Mouse (Mus musculus) midbrain, embryonic 12.5 days (tissue): ENCODE measurements around the gene Gm42417. TPM values are rescaled to one million over a fixed set of nuclear protein-coding genes. Genes with fewer than 3 reads are reported as not detected.

ENCODE experiments used
- ATAC-seq: fragments of 200-750 bp; cut with Nextera tagmentation; 2 replicates; pipeline ENCODE4 v1.8.0; 2017; ENCODE audit warnings: low read depth, moderate TSS enrichment, moderate library complexity; ENCODE audit not compliant: low FRiP score
- H3K27ac ChIP-seq: fragments of 300-500 bp; sonication (generic); replicated peaks from 2 replicates; pipeline ENCODE4 v1.5.1; 2016; ENCODE audit warnings: mild to moderate bottlenecking
- H3K27me3 ChIP-seq: fragments of 300-500 bp; sonication (generic); 2 replicates; pipeline ENCODE4 v1.6.1; 2016; ENCODE audit warnings: mild to moderate bottlenecking
- H3K36me3 ChIP-seq: fragments of 300-500 bp; sonication (generic); 2 replicates; pipeline ENCODE4 v1.6.1; 2016
- H3K4me1 ChIP-seq: fragments of 300-500 bp; sonication (generic); 2 replicates; pipeline ENCODE4 v1.6.1; 2016
- H3K4me2 ChIP-seq: fragments of 300-500 bp; sonication (generic); replicated peaks from 2 replicates; pipeline ENCODE4 v1.6.1; 2016; ENCODE audit warnings: mild to moderate bottlenecking, moderate library complexity
- H3K4me3 ChIP-seq: fragments of 300-500 bp; sonication (generic); 2 replicates; pipeline ENCODE4 v1.5.1; 2016; ENCODE audit warnings: mild to moderate bottlenecking
- H3K9ac ChIP-seq: fragments of 300-500 bp; sonication (generic); replicated peaks from 2 replicates; pipeline ENCODE4 v1.6.1; 2016; ENCODE audit warnings: mild to moderate bottlenecking, moderate library complexity
- H3K9me3 ChIP-seq: fragments of 300-500 bp; sonication (generic); 2 replicates; pipeline ENCODE4 v1.6.1; 2016; ENCODE audit warnings: mild to moderate bottlenecking
- WGBS: fragments of 180-500 bp; shearing (Covaris S2); methylation state at CpG from one replicate; pipeline ENCODE4 v1.1.7; 2016; 5-methylcytosine and 5-hydroxymethylcytosine counted together
- polyA plus RNA-seq: library from polyadenylated mRNA; unstranded; fragments of >200 nt; fragmentation: Nextera tagmentation; extraction: Ambion mirVana; gene quantifications from 2 replicates; pipeline ENCODE4 v1.2.1, GENCODE M21; 2016

Gm42417 gene
- 0.55 TPM in 1 of 2 replicates, not detected in the other for polyA plus RNA-seq

DNA sequence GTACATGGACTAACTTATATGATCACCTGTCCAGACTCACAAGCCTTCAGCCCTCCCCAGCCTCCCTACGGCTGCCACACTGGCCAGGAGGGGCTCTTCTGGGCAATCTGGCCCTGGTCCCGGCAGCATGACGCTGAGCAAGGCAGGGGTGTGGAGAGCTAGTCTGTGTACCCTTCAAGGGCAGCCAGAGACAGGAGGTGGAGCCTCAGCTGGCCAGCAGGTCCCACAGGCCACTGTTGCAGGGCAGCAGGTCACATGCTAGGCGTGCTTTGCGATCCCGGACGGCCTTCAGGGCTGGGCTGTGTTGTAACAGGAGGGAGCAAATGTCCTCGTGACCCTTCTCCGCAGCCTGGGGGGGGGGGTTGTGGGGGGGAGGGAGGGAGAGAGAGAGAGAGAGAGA, at the start of gene Gm42417:
Gene Gm42417 (minus strand): TSS at position 244 of the 400 bp plus-strand sequence.
- WGBS, result 73% methylated on average over 9 of the region's 9 CpGs
- Histone ChIP-seq H3K36me3 (peaks cover 38% of the 10 kb centered on the region), H3K27ac (no peak within 1 kb of the TSS), H3K4me1 (peaks cover 4% of the 10 kb centered on the region; the same call in 1 of the 2 replicates), H3K27me3 (no peaks in the 10 kb centered on the region), H3K4me3 (no peak within 1 kb of the TSS), H3K4me2 (no peak within 1 kb of the TSS), H3K9ac (no peak within 1 kb of the TSS), H3K9me3 (no peaks in the 10 kb centered on the region)
- no peak for ATAC-seq

DNA sequence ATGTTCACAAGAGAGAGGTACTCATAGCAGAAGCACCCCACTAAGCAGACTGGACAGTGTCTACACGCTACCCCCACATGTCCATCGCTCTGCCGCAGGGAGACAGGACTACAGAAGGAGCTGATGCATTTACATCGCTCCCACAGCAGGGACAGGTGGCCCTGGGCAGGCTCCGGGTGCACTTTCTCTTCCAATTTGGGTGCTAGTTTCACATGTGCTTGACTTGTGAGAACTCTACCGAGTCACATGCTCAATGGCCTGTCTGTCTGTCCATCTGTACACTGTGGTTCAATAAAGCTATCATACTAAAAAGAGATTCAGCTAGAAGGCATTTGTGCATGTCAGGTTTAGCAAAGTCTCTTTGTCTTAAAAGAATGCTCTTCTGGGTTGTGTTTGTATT, 48.6 kb upstream of the Gm42417 start:
- Histone ChIP-seq H3K27ac (no peak overlapping the region), H3K4me2 (no peak overlapping the region), H3K36me3 (no peaks in the 10 kb centered on the region), H3K27me3 (peaks cover 17% of the 10 kb centered on the region), H3K9ac (no peak overlapping the region), H3K4me3 (no peak overlapping the region), H3K4me1 (peaks cover 17% of the 10 kb centered on the region), H3K9me3 (no peaks in the 10 kb centered on the region)
- 86% methylated on average over 6 of the region's 6 CpGs for WGBS
- no peak for ATAC-seq

DNA sequence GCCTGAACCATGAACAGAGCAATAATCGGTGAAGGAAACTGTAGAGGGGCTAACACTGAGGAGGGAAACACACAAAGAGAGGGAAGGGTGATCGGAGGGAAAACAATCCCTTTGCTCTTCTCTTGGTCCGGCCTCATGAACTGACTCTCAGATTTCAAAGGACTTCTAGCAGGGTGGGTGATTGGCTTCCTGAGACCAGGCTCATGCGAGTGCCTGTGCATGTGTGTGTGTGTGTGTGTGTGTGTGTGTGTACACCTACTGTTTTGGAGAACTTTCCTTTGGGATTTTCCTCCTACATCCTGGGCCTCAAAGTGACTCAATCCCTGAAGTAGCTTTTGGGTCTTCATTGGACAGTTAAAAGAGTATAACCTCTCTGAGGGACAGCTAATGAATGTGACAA, 47.1 kb upstream of the Gm42417 start:
- no peak overlapping the region for H3K4me2 ChIP-seq
- H3K27me3 ChIP-seq, result peaks cover 28% of the 10 kb centered on the region
- no peaks in the 10 kb centered on the region for H3K36me3 ChIP-seq
- no peak overlapping the region for H3K9ac ChIP-seq
- no peak for ATAC-seq
- H3K27ac ChIP-seq, result no peak overlapping the region
- 39% methylated on average over 4 of the region's 4 CpGs for WGBS
- H3K4me3 ChIP-seq, result no peak overlapping the region
- no peaks in the 10 kb centered on the region for H3K9me3 ChIP-seq
- peaks cover 23% of the 10 kb centered on the region for H3K4me1 ChIP-seq

DNA sequence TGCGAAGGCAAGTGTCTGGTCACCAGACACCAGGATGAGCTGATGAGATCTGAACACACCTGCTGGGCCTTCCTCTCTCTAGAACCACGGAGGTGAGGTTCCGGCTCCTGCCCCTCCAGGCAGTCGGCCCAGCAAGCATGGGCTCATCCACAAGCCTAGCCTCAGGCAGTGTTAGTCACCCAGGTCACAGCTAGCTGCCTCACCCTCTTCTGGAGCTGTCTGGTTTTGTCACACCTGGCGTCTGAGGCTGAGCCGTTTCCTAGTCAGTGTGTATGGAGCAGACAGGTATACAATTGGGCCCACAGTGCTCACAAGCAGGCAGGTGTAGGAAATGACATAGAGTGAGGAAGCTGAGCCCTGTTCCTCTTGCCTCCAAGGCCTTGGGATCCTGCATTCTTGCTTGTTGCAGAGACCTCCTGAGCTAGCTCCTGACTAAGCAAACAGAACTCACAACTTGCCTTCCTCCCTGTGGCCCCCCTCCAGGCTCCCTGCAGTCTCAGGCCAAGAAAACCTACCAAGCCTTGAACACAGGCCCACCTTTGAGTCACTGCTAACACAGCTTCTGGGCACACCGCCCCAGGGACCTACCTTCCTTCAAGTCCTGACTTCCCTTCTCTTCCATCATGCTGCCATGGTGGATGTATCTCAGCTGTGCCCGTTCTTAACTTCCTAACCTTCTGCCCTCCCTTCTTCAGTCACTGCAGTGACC, 44.3 kb upstream of the Gm42417 start:
- Histone ChIP-seq H3K9ac (no peak overlapping the region), H3K9me3 (no peaks in the 10 kb centered on the region), H3K4me3 (no peak overlapping the region), H3K27ac (no peak overlapping the region), H3K4me2 (no peak overlapping the region), H3K36me3 (no peaks in the 10 kb centered on the region), H3K27me3 (peaks cover 28% of the 10 kb centered on the region), H3K4me1 (peaks cover 35% of the 10 kb centered on the region)
- no peak for ATAC-seq
- WGBS, result 80% methylated on average over 8 of the region's 8 CpGs

DNA sequence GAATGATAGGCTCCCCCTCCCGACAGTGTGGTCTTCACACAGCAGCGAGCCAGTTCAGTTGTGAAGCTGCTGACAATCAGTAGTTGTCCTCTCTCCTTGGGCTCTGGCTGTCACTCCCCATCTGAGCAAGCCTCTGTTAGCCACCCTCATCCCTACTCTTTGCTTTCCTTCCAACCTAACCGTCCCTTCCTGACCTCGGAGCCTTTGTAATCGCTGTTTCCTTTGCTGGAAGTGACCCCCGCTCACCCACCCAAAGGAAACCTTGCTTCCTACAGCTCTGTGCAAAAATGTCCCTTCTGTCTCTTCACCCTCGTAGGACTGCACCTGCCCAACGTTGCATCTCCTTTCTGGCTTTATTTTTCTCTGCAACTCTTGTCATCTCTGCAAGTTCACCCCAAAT, 43.0 kb upstream of the Gm42417 start:
- Histone ChIP-seq H3K4me2 (no peak overlapping the region), H3K4me1 (peaks cover 28% of the 10 kb centered on the region), H3K9me3 (no peaks in the 10 kb centered on the region), H3K27ac (no peak overlapping the region), H3K4me3 (no peak overlapping the region), H3K9ac (no peak overlapping the region), H3K36me3 (no peaks in the 10 kb centered on the region), H3K27me3 (peaks cover 26% of the 10 kb centered on the region)
- no peak for ATAC-seq
- WGBS, result 75% methylated on average over 8 of the region's 8 CpGs

DNA sequence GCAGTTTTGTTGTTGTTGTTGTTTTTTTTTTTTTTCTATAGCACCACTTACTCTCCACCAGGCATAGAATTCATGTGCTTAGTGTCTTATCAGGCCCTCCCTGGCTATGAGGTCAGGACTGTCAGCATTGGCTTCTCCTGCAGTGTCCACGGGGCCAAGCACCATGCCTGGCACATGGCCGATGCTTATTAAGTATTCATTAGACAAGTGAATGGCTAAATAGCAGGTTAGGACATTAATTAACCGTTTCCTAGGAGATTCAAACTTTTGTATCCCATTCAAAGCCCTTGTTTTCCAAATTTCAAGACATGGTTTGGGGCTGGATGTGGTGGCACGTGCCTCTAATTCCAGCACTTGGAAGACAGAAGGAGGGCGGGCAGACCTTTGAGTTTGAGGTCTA, 42.0 kb upstream of the Gm42417 start:
- Histone ChIP-seq H3K27ac (peak overlapping the region; percentile 88), H3K4me2 (no peak overlapping the region), H3K4me1 (peaks cover 31% of the 10 kb centered on the region), H3K9me3 (no peaks in the 10 kb centered on the region), H3K9ac (no peak overlapping the region), H3K36me3 (no peaks in the 10 kb centered on the region), H3K27me3 (peaks cover 24% of the 10 kb centered on the region), H3K4me3 (no peak overlapping the region)
- no peak for ATAC-seq
- 51% methylated on average over 5 of the region's 5 CpGs for WGBS

DNA sequence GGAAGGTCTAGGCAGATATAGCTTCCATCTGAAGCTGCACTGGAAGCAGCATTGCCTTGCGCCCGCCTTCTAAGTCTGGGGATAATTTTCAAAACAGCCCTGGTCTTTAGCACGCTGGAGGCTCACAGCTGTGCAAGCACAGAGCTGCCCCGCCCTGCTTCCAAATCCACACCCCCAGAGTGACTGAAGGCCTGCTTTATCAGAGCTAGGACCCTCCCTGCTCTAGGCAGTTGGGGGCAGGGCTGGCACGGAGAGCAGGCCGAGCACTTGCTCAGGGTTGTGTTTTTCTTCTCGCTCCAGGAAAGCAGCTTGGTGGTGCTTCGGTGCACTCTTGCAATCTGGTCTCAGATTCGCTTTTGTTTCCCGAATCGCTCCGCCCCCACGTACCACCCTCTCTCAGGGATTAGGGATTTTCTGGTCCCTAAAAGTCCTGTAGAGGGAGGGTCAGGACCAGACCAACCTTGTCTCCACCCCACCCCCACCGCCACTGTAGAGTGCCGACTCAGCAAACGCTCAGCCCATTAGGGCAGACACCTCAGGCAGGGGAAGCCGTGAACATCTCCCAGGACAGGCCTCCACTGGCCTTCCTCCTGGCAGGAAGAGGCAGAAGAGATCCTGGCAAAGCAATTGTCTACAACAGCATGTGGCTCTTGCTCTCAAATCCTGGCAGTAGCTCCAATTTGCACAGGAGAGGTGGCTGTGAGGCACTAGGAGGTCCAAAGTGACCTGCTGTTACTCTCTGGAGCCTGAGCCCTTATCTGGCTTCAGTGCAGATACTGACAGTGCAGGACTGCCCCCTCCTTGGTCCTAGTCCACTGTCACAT, 41.4 kb upstream of the Gm42417 start:
- ATAC-seq, result peak; percentile 90
- Histone ChIP-seq H3K27me3 (peaks cover 24% of the 10 kb centered on the region), H3K4me2 (peak overlapping the region; percentile 41), H3K9me3 (no peaks in the 10 kb centered on the region), H3K9ac (peak overlapping the region; percentile 37; the same call in 1 of the 2 replicates), H3K4me1 (peaks cover 32% of the 10 kb centered on the region), H3K4me3 (peak overlapping the region; percentile 9; the same call in 1 of the 2 replicates), H3K27ac (peak overlapping the region; percentile 88), H3K36me3 (no peaks in the 10 kb centered on the region)
- under 1% methylated on average over 17 of the region's 17 CpGs for WGBS

DNA sequence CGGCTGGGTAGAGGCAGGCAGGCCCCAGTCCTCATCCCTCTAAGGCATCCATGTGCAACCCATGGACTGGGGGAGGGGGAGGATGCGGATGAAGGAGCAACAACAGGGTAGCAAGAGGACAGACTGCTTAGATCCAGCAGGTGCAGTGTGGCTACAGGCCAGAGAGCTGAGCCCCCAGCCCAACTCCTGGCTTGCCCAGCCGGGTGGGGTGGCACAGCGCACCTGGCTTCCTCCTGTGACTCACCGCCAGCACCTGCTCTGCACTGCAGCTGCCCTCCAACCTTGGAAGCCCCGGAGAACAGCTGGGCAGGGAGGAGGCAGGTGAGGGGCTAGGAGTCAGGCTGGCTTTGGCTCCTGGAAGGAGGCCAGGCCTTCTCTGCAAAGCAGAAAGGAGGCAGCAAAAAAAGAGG, 40.8 kb upstream of the Gm42417 start:
- ATAC-seq, result peak; percentile 64
- Histone ChIP-seq H3K4me1 (peaks cover 32% of the 10 kb centered on the region), H3K27ac (peak overlapping the region; percentile 88), H3K9ac (no peak overlapping the region; the same call in 1 of the 2 replicates), H3K36me3 (no peaks in the 10 kb centered on the region), H3K4me2 (peak overlapping the region; percentile 41), H3K4me3 (0 out of 2 replicates have a peak overlapping the region, but pooled peaks have one; percentile 9), H3K27me3 (peaks cover 24% of the 10 kb centered on the region), H3K9me3 (no peaks in the 10 kb centered on the region)
- 11% methylated on average over 6 of the region's 6 CpGs for WGBS

DNA sequence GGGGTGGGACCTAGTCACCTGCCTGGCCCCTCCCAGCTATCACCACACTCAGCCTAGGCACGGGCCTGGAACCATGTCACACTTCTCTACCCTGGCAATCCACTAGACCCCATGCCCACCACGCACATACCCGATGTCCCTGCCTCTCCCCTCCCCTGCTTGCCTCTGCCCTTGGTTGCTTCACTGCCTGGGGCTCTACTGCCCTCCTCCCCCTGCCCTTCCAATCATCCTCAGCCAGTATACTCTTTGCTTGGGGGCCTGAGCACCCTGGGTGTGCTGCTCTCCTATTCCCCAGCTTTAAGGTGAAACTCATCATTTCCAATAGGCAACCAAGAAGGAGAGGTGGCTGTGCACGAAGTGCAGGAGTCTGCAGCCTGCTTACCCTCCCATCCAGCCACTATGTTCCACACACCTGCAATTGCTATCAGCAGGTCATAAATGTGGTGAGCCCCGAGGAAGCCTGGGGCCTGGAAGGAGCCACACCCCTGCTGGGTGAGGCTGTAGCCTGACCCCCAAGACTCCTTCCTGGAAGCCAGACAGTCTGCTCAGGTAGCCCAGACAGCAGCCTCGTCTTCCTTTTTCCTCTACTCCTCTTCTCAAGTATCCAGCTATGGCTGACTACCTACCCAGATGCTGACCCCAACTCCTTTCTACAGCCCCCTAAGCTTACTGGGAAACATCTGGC, 37.9 kb upstream of the Gm42417 start:
- Histone ChIP-seq H3K27ac (no peak overlapping the region), H3K27me3 (peaks cover 5% of the 10 kb centered on the region), H3K9ac (no peak overlapping the region), H3K4me3 (no peak overlapping the region), H3K9me3 (no peaks in the 10 kb centered on the region), H3K4me1 (peaks cover 40% of the 10 kb centered on the region), H3K36me3 (no peaks in the 10 kb centered on the region), H3K4me2 (no peak overlapping the region)
- 82% methylated on average over 6 of the region's 6 CpGs for WGBS
- no peak for ATAC-seq

DNA sequence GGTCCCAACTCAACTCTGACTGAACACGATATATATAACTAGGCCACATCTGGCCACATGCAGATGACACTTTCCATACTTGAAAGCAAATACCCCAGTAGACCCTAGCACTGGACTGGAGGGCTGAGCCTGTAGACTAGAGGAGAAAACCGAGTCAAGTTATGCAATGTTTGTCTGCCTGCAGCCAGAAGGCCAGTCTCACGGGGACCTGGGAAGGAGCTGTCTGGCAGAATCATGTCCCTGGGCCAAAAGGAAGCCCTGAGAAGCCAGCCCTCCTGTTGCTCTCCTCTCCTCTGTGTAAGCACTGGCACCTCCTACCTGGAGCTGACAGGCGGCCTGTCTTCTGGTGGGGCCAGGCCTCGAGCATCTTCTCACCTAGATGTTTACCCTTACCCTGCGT, 36.1 kb upstream of the Gm42417 start:
- H3K9me3 ChIP-seq, result no peaks in the 10 kb centered on the region
- no peaks in the 10 kb centered on the region for H3K36me3 ChIP-seq
- WGBS, result 70% methylated on average over 6 of the region's 6 CpGs
- H3K4me2 ChIP-seq, result no peak overlapping the region
- no peak overlapping the region for H3K27ac ChIP-seq
- H3K9ac ChIP-seq, result no peak overlapping the region
- no peak overlapping the region for H3K4me3 ChIP-seq
- H3K27me3 ChIP-seq, result no peaks in the 10 kb centered on the region; the same call in 1 of the 2 replicates
- peaks cover 24% of the 10 kb centered on the region for H3K4me1 ChIP-seq
- ATAC-seq, result no peak

DNA sequence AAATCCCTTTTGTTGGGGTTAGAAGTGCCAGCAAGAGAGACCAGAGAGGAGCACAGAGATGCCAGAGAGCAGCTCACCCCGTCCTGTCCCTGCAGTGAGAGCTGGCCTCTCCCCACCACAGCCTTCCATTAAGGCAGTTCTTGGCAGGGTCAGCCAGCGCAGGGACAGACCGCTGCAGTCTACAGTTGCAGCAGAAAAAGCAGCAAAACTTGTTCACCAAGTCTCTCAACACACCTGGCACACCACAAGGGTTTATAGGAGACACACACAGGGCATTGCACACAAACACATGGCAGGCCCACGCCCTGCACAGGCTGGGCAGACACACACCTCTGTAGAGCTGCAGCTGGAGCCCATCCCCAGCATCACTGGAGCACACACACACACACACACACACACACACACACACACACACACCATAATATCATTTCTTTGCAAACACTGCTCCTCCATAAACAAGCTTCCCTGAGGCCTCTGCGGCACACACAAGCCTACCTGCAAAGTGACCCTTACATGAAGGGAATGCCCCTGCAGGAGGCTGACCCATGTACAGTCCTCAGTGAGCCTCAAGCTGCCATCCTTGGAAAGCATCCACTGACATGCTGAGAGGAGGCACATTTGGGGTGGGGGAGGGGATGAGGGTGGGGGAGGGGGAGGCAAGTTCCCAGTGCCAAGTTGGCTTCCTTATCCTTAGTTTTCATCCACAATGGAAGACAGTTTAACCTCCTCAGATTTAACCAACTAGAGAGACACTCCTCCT, 35.1 kb upstream of the Gm42417 start:
- ATAC-seq, result no peak
- H3K9ac ChIP-seq, result no peak overlapping the region
- no peak overlapping the region for H3K4me3 ChIP-seq
- WGBS, result 74% methylated on average over 5 of the region's 5 CpGs
- H3K4me1 ChIP-seq, result peaks cover 14% of the 10 kb centered on the region
- no peak overlapping the region for H3K27ac ChIP-seq
- H3K27me3 ChIP-seq, result peaks cover 1% of the 10 kb centered on the region; the same call in 1 of the 2 replicates
- H3K36me3 ChIP-seq, result no peaks in the 10 kb centered on the region
- H3K9me3 ChIP-seq, result no peaks in the 10 kb centered on the region
- no peak overlapping the region for H3K4me2 ChIP-seq
